Mouse (Mus musculus): Measurements from ENCODE around the gene Zbp1.

DNA sequence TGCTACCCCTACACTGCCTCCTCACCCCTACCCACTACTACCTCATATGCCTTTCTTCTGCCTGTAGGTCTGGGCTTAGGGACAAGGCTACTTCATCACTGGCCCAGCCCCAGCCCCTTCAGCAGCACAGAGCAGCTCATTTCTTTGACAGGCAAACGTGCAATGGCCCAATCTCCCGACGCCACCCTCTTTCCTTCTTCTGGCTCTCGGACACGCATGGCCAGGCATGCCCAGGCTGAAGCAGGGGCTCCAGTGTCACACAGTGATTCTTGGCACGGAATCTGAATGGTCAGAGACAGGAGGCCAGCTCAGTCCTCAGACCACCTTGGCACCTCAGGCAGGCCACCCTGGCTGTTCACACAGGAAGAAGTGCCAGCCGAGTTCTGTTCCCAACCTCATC, 32.4 kb upstream of the Zbp1 start:
- TF ChIP-seq CTCF (IDR thresholded peaks at IDR 0.05; ENCODE audit: low read depth, low read length) (no peak), POLR2A (IDR thresholded peaks at IDR 0.05; ENCODE audit: borderline replicate concordance, low read depth, low read length) (no peak)

All from bone marrow macrophage, adult 2 months (primary cell).